Mouse (Mus musculus) lung, postnatal 0 days (tissue): ENCODE data around the gene Adcy1.
A peak's percentile ranks its signal among the peaks of the same experiment; 100 is the strongest.

Experiments
- CTCF ChIP-seq: IDR thresholded peaks from 2 replicates; pipeline ENCODE4 v1.5.1; 2016; ENCODE audit warnings: antibody characterized with exemption, mild to moderate bottlenecking
- EP300 ChIP-seq: IDR thresholded peaks from 2 replicates; pipeline ENCODE4 v1.6.1; 2016; ENCODE audit warnings: antibody characterized with exemption, mild to moderate bottlenecking, control low read depth

GRCm38 (mm10) chr11:7194432-7195311 lies 131.4 kb downstream of the Adcy1 start:
- TF ChIP-seq CTCF (peak; percentile 17; the same call in 1 of the 2 replicates), EP300 (no peak)
